Mouse (Mus musculus): ENCODE measurements around the gene Olfr488.
"Not testable (repeated sequence)": the region's sequence is repeated elsewhere in the genome, so short reads cannot be mapped to it uniquely, and the experiment has no call there.

The Olfr488 gene

GRCm38 (mm10) chr7:108258247-108258646 lies at the start of gene Olfr488:
Olfr488 (minus strand) TSS chr7:108258347.
- DNase-seq (ENCODE audit: low spot score), result no peak

- no peak for DNase-seq (ENCODE audit: low spot score)
These were observed 30.7 kb upstream of the Olfr488 start, which contains the start of gene Olfr490 for GRCm38 (mm10) chr7:108288834-108289233. Olfr490 (minus strand) TSS chr7:108288934.

GRCm38 (mm10) chr7:108233551-108233950 lies 24.6 kb downstream of the Olfr488 start:
- DNase-seq (ENCODE audit: low spot score), result no peak

DNA sequence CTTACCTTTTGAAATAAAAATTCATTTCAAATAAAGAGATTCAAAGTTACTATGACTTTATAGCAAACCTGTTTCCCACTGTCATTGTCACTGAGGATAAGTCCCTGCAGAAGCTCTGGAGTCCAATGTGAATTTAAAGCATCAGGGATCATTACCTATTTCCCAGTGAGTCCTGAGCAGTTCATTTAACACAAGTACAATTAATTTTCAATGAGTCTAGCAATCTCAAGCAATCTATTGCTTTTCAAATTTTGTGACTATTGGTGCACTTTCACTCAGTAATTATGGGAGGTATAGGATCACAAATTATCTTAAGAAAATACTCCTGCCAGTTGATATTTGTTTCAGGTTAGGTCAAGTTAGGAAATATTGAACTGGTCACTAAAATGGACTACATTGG lies 43.6 kb downstream of the Olfr488 start, which contains the start of gene Olfr487:
TSS of gene Olfr487 (minus strand) at position 101 of the 400 bp plus-strand sequence.
- not testable (repeated sequence) for DNase-seq (ENCODE audit: low spot score)
